Mouse (Mus musculus) lung, postnatal 0 days (tissue): Measurements from ENCODE around the gene Cntrob.

Experiments
- CTCF ChIP-seq: IDR thresholded peaks from 2 replicates; pipeline ENCODE4 v1.5.1; 2016; ENCODE audit warnings: antibody characterized with exemption, mild to moderate bottlenecking
- EP300 ChIP-seq: IDR thresholded peaks from 2 replicates; pipeline ENCODE4 v1.6.1; 2016; ENCODE audit warnings: antibody characterized with exemption, mild to moderate bottlenecking, control low read depth

DNA sequence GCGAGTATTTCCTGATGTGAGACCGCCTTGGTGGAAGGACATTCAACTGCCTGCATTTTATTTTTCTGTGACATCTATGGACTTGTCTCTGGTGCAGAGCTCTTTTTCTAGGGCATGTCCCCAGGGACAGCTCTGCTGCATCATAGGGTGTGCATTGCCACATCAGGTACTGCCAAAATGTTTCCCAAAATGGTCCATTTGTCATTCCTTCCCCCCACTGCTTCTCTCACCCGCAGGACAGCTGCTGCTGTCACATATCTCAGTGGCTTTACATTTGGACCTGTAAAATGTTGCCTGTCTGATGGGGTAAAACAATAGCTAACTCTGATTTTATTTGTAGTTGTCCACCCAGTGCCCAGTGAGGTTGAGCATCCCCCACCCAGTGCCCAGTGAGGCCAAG is 28.3 kb downstream of the Cntrob start:
- no peak for TF ChIP-seq CTCF
- no peak for TF ChIP-seq EP300
